12 mouse cellular contexts compared by ENCODE assay signal in genomic region chr9:72456374-72456773, GRCm38 (mm10).
"Had no signal": no experiment of that assay in that cellular context is flagged by ENCODE, and none has a peak within 500 bp of the region (broad histone marks: within the 10 kb centered on the region; RNA-seq: fewer than 3 reads in every experiment).

No protein-coding gene starts in this region.

- H3K4me3 ChIP-seq: limb, embryonic 10.5 days; liver, embryonic 15.5 days; midbrain, embryonic 13.5 days; neural tube, embryonic 12.5 days had no signal

- H3K9ac ChIP-seq: liver, embryonic 15.5 days; midbrain, embryonic 13.5 days; neural tube, embryonic 12.5 days had no signal

- H3K4me2 ChIP-seq: liver, embryonic 11.5 days; liver, embryonic 15.5 days; midbrain, embryonic 13.5 days; neural tube, embryonic 12.5 days had no signal

- H3K27me3 ChIP-seq: liver, embryonic 15.5 days; midbrain, embryonic 13.5 days; neural tube, embryonic 12.5 days had no signal

- H3K9me3 ChIP-seq: limb, embryonic 10.5 days; liver, embryonic 15.5 days; midbrain, embryonic 13.5 days; neural tube, embryonic 12.5 days had no signal

- H3K27ac ChIP-seq: limb, embryonic 10.5 days; liver, embryonic 15.5 days; midbrain, embryonic 13.5 days; neural tube, embryonic 12.5 days had no signal

- H3K4me1 ChIP-seq: limb, embryonic 10.5 days; midbrain, embryonic 13.5 days; neural tube, embryonic 12.5 days had no signal

- ATAC-seq: lung, postnatal 0 days; midbrain, embryonic 13.5 days had no signal

- DNase-seq: kidney, postnatal 25 days; layer of hippocampus, adult 9-11 months; lung, adult 2 months; lung, postnatal 36 days; thymus, adult 18-20 months; thymus, postnatal 14 days had no signal
